Comparison of ENCODE assay signal across 16 mouse cellular contexts in the genomic region with DNA sequence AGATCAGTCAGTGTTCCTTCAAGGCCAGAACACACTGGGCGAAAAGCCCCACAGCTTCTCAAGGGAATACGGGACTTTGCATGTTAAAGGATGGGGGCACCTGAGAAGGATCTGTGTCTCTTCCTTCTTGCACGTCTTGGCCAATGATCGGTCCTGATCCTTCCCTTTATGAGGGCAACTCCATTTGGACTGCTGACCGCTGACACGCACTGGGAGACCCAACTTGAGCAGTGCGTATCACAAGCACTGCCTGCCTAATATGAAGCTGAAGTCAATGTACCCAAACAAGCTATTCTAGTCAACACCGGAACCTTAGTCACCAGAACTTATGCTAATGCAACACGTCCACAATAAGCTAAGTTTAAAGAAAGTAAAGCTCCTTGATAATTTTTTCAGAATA.
"Had no signal": no experiment of that assay in that cellular context is flagged by ENCODE, and none has a peak within 500 bp of the region (broad histone marks: within the 10 kb centered on the region; RNA-seq: fewer than 3 reads in every experiment).

No protein-coding gene starts in this region.

- H3K9ac ChIP-seq: lung, embryonic 14.5 days; midbrain, embryonic 12.5 days; neural tube, embryonic 15.5 days had no signal

- H3K4me2 ChIP-seq: lung, embryonic 14.5 days; midbrain, embryonic 12.5 days; neural tube, embryonic 13.5 days; neural tube, embryonic 15.5 days had no signal

- H3K27ac ChIP-seq: midbrain, embryonic 12.5 days had no signal

- H3K4me3 ChIP-seq: midbrain, embryonic 12.5 days; myocyte; neural tube, embryonic 13.5 days; neural tube, embryonic 15.5 days had no signal

- DNase-seq: lung, adult 18-20 months; lung, embryonic 14.5 days; lung, postnatal 10 days; lung, postnatal 4 days; midbrain, embryonic 14.5 days; right cerebral cortex, adult 18-20 months; right cerebral cortex, postnatal 25 days; right cerebral cortex, postnatal 4 days; spleen, adult 18-20 months; thymus, adult 18-20 months; thymus, postnatal 14 days; thymus, postnatal 36 days had no signal

- H3K4me1 ChIP-seq: midbrain, embryonic 12.5 days had no signal

- H3K36me3 ChIP-seq: midbrain, embryonic 12.5 days; neural tube, embryonic 13.5 days; neural tube, embryonic 15.5 days had no signal

- H3K27me3 ChIP-seq: neural tube, embryonic 13.5 days; neural tube, embryonic 15.5 days had no signal

- H3K9me3 ChIP-seq: midbrain, embryonic 12.5 days; neural tube, embryonic 13.5 days; neural tube, embryonic 15.5 days had no signal
